Mouse (Mus musculus) cortical plate, adult 2 months (tissue): ENCODE results near the gene Dcaf10.

Experiments
- CTCF ChIP-seq: fragments of 200-500 bp; IDR thresholded peaks from 2 replicates; pipeline ENCODE4 v1.5.1; 2011; ENCODE audit warnings: mild to moderate bottlenecking, control low read depth, low read length; ENCODE audit not compliant: insufficient read depth; ENCODE audit errors: extremely low read depth
- POLR2A ChIP-seq: fragments of 200-500 bp; IDR thresholded peaks from 2 replicates; pipeline ENCODE4 v1.6.1; 2011; ENCODE audit warnings: mild to moderate bottlenecking, low read length, control low read depth; ENCODE audit not compliant: insufficient read depth; ENCODE audit errors: extremely low read depth

GRCm38 (mm10) chr4:45374879-45375278 lies 33.0 kb downstream of the Dcaf10 start:
- TF ChIP-seq CTCF (no peak), POLR2A (no peak)
